Mouse (Mus musculus) thymus, postnatal 10 days (tissue): ENCODE results near the gene Polr2f.

Source experiments
- DNase-seq, 2 experiments: peaks; one replicate each; pipeline ENCODE4 v3.0.0; 2021; ENCODE audit warnings: low spot score in 2 of 2

Polr2f gene

DNA sequence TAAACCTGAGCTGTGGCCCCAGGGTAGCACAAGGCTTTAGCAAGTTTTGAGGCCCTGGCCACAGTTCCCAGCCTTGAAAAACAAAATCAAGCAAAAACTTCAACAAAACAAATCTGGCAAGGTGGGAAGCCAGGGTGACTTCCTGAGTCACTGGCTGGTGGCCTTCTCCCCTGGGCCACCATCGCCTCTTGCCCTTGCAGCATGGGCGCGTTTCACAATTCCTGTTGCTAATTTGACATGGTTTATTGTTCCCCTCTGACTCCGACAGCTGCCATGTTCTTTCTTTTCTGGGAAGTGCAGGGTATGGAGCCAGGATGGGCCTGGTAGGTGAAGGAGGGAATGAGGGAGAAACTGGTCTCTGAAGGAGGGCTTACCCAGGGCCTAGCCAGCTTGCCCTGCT lies 18.7 kb upstream of the Polr2f start:
- DNase-seq, result no peak

DNA sequence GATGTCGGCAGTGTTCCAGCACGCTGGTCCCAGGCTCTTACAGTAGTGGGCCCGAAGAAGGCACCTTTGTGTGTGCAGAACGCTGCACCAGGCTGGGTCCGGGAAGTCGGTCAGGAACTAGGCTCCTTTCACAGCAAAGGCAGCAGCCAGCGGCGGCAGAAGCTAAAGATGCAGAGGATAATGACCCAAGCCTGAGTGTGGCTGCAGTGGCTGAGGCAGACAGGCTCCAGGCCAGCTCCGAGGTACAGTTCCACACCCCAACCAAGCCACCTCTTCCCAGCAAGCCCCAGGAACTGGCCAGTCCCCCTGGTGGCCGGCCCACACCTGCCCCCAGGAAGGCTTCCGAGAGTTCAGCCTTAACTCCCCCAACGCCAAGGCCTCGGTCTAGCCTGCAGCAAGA lies 18.3 kb upstream of the Polr2f start:
- no peak for DNase-seq

DNA sequence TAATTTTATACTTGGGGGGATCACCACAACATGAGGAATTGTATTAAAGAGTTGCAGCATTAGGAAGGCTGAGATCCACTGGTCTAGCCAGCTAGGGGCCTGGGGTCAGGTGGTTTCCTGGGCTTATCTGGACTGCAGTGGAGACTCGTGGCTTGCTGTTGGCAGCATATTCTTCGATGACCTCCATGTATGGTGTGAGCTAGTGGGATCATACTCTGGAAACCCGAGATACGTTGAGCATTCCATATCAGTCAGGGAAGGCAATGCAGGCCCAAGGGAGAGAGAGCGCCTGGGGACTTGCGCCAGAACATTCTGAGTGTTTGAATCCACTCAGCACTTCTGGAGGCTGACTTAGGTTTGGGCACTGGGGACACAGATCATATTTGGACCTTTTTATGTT lies 17.1 kb upstream of the Polr2f start:
- no peak for DNase-seq

DNA sequence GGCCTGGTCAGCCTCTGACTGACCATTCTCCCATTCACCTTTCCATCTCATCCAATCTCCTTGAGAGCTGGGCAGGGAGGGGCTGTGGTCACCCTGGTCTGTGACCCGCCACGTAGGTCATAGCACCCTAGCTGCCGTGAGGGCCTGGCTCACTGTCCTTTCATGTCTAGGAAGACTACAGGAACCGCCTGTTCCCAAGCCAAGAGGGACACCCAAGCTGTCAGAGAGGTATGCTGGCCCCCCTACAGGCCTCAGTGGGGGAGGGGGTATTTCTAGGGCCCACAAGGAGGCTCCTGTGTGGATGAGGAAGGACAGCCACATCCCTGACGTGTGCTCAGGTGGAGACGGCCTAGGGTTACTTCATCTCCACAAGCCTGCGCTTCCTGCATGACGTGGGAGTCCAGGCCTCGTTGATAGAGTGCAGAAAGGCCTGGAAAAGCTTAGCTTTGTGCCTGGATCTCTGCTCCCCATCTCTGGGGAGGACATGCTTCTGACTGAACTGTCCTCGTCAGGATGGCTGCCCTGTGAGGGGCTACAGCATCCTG lies 16.4 kb upstream of the Polr2f start:
- DNase-seq, result no peak

DNA sequence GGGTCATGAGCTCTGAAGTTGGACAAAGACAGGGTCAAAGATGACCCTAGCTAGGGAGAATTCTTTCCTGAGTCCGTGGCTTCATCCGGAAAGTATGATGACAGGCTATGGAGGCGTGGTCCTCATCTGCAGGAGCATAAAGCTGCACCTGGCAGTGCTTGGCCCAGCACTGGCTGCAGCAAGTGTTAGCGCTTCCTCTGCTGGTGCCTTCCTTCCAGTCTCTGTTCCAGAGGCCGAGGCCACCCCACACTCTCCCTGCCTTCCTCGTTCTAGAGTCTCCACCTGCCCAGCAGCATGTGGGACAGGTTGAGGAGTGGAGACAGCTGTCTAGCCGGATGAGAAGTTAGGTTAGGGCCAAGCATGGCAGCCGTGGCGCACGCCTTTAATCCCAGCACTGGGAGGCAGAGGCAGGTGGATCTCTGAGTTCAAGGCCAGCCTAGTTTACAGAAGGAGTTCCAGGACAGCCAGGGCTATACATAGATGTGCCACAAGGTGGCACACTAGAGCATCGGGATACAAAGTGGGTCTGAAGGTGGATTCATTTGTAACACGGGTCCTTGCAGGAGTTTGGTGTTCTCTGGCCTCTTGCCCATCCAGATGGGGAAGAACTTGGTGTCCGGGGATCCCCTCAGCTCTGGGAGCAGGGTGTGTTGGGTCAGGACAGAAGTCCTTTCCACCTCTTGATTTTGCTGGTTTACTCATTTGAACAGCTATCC lies 14.4 kb upstream of the Polr2f start:
- peak in 1 of 2 experiments; percentile 44 for DNase-seq

DNA sequence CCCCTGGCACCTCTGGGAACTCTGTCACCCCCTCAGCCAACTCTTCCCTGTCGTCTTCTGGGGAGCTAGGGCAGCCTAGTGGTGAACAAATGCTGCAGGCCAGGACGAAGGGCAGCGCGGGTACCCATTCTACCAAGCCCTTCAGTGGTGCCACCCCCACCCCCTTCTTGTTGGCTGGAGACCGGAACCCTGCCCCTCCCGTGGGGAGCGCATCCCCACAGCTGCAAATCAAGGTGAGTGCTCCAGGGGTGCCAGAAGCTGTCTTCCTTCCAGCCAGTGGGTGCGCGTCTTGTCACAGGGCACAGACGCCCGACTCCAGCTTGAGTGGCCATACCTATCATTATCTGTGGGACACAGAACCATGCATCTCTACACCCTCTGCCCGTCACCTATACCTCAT lies 13.7 kb upstream of the Polr2f start:
- no peak for DNase-seq

DNA sequence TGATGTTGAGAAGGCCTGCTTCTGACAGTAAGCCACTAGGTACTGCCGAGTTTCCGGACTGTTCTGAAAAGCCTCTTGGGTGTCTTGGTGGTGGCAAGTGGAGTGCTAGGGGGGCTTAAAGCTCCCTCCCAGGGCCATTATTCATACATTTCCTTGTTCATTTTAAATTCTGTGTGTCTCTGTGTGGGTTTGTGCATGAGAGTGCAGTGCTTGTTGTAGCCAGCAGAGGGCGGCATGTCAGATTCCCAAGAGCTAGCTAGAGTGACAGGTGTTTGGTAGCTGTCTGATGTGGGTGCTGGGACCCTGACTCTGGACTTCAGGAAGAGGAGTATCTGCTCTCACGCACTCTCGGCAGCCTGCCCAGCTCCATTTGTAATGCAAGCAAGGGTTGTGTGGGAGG lies 12.6 kb upstream of the Polr2f start:
- DNase-seq, result no peak

DNA sequence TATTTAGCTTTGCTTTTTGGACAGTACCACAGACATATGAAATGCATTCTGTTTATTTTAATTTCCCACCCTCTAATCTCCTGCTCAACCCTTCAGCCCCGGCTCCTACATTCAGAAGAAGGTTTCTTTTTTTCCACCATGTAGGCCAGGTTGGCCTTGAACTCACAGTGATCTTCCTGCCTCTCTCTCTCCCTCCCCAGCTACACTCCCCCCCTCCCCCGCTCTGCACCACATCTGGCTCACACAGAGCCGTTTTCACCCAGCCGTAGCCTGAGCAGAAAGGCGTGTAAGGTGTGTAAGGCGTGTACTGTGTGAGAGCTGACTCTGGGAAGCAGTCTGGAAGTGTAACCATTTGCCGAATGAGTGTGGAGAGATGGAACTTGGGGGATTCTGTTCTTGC lies 11.5 kb upstream of the Polr2f start:
- DNase-seq, result no peak

DNA sequence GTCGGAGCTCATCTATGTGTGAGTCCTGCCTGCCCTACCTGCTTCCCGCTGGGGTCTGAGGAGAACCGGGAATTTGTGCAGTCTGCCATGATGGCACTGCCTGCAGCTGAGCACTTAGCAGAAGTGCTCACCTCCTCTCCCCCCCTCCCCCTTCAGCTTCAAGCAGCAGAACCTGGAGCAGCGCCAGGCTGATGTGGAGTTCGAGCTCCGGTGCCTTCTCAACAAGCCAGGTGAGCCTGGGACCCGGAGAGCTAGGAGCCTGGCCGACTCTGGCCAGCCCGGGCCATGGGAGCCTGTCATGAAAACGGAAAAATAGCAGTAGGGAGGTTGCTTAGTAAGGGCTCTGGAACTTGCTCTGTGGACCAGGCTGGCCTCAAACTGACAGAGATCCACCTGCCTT lies 10.0 kb upstream of the Polr2f start:
- DNase-seq, result no peak

DNA sequence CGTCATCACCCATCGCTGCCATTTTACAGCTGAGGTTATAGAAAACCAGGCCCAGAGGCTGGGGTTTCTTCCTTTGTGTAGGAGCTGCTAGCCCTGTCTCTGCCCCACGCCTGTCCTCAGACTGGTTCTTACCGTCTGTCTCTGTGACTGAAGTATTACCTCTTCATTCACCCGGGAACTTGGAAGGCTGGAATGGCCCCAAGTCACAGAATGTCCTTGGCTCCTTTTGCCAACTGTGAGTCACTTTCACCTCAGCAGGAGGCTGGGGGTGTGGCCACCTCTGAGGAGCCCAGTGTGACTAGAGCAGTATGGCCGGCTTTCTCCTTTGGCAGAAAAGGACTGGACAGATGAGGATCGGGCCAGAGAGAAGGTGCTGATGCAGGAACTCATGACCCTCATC lies 9.4 kb upstream of the Polr2f start:
- no peak for DNase-seq

DNA sequence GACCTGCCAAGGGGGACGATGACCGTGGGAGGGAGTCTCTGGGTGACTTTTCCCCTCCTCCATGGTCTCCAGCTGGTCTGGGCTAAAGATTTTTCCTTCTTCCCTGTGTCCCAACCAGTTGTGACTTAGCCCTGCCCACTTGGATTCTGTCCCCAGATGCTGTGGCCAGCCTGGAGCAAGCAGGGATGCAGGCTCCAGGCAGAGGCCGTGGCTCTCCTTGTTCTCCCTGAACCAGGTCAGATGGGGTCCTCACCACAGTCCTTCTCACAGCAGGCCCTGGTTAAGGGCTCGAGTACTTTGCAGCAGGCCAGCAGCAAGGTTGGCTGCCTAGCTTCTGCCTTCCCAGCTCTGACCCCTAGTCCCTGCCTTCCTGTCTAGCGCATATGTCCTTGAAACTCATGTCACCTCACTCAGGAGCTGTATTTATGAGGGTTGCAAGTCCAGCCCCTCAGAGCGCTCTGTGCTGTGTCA lies 7.6 kb upstream of the Polr2f start:
- no peak for DNase-seq

DNA sequence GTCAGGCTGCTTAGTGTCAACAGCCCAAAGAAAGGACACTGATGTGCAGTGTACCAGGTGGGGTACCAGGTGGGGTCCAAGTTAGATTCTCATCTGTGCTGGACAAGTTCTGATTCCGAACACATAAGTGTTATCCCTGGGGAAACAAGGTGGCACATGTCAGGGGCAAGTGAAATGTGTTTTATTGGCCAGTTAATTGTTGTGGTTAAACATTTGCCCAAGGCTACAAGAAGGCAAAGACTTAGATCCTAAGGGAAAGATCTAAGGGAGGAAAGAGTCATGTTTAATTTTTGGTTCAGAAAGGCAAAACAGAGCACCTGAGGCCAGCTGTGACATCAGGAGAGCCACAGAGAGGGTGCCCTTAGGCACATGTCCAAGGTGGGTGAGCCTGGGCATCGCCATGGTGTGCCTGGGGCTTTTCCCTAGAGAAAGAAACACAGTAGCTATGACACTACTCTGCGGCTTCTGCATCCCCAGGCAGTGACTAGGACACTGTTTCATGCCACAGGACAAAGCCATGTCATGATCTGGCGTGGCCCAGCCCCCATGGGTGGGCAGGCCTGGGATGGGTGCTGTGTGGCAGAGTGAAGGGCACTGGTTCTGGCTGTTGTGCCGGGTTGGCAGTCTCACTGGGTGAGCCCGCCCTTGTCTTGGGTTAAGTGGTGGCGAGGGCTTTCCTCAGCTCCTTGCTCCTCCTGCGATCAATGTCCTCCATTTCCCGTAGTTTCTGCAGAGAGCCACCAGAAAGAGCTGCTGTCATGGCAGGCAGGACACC lies 6.1 kb upstream of the Polr2f start:
- DNase-seq, result no peak

DNA sequence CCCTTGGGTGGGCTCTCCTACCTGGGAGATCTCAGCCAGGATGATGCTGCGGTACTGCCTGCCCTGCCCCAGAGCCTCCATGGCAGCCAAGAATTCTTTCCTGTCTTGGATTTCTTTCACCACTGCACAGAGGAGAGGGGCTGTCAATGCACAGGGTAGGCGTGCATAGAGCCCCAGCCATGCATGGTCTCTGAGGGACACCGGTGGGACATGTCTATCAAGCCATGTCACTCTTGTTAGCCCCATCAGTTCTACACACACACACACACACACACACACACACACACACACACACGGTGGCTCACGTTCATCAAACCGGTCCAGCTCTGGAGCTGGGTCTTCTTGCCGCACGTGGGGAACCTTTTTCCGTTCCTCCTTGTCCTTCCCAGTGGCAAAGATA lies 5.5 kb upstream of the Polr2f start:
- no peak for DNase-seq

DNA sequence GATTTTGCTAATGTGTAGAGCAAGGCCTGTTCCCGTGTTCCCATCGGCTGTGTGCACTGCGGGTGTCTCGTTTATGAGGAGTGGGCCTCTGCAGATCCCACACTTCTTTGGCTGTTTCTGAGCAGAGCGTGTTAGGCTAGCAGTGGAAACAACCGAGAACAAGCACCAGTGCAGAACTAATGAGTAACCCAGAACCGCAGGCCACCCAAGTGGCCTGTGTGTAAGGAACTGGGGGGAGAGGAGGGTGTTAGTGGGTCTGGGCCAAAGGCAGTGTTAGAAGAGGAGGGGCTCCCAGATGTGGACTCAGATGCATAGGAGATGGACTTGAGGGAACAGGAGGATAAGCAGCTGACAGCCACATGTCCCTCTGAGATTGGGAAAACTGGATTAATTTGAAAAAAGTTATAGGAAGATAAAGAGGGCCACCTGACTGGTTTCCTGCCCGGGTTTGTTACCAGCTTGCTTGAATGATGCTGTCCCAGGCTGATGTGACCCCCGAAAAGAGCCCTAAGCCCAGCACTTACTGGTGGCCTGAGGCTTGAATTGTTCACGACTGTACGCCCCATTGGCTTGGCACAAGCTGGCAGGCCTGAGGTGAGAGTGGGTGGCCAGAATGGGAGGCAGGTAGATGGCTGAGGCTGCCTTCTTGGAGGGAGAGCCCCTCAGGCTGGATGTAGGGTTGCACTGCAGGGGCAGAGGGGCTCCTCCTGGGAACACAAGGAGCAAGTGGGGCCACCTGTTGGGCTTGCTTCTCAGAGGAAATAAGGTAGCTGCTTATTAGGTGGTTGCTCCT lies 4.8 kb upstream of the Polr2f start:
- no peak for DNase-seq

DNA sequence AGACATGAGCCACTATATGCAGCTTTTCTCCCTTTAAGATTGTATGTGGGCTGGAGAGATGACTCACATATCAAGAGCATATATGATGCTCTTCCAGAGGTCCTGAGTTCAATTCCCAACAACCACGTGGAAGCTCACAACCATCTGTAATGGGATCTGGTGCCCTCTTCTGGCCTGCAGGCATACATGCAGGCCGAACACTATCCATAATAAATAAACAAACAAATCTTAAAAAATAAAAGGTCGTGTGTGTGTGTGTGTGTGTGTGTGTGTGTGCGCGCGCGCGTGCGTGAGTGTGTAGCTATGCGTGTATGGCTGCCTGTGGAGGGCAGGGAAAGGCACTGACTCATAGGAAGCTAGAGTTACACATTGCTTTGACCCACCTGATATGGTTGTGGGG lies 1.2 kb upstream of the Polr2f start:
- DNase-seq, result no peak

DNA sequence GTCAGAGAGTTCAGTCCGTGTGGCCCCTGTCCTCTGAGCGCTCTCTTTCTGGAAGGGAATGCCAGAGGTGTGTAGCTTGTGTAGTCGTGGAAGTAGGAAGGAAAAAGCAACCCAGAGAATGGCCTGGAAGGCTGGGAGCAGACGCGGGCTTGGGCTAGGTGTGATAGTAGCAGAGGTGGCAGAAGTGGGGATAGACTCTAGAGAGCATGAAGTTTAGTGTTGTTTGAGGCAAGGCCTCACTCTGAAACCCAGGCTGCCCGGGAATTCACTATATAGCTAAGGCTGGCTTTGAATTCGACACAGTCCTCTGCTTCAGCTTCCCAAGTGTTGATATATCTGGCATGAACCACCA lies 733 bp downstream of the Polr2f start:
- DNase-seq, result no peak

DNA sequence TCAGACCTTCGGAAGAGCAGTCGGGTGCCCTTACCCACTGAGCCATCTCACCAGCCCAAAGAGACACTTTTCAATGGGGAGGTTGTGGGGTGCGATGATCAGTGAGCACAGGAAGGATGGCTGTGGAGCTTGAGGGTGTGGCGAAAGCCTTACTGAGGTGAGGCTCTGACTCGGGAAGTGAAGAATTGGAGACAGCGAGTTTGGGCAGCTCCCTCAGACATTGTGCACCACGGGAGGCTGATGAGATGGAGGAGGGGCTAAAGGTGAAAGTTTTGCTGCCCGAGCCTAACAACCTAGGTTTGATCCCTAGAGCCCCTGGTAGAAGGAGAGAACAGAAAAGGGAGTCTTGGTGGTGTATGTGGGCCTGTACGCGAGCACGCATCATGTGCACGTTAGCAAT lies 2.5 kb downstream of the Polr2f start:
- no peak for DNase-seq

DNA sequence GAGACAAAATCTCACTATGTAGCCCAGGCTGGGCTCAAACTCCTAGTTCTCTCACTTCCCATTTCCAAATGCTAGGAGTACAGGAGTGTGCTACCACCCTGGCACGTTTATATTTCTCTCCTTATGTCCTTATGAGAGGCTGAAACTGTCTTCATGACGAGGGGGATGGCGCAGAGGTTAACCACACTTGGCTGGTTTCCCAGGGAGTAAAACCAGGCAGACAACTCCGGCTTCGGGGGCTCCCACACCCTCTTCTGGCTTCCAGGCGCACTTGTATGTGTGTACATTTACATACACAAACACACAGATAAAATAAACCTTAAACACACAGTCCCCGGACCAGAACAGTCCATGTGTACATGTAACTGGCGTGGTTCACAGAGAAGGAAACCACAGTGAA lies 3.2 kb downstream of the Polr2f start:
- DNase-seq, result no peak

DNA sequence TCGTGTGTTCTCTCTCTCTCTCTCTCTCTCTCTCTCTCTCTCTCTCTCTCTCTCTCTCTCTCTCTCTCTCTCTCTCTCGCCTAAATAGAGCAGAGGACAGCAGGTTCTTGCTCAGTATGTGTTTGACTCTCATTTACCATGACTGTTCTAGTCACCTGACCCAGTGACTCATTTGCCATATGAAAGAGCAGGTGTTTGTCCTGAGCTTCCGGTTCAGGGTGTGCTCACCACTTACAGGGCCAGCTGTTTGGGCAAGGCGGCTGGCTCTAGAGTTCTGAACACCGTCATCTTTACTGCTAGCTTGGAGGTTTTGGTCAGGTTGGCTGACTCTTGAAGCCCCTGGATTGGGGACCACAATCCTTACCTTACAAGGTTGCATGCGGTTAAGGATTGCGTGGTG lies 4.7 kb downstream of the Polr2f start:
- no peak for DNase-seq

DNA sequence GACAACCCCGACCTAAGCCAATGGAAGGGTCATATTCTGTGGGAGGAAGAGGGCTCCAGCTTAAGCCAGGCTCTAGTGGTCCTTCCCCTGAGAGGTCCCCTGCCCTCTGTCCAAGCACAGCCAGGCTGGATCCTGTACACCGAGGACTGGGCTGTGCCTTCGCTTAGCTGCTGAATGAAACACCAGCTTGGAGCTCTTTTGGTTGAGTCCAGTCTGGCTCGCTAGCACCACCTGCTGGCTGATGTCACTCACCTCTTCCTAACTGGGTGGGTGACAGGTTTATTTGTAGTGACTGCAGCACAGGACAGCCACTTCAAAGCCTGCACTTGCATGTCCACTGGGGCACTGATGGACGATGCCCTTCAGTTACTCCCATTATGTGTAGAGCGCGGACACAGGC lies 7.7 kb downstream of the Polr2f start:
- peak; percentile 43 to 82 for DNase-seq

DNA sequence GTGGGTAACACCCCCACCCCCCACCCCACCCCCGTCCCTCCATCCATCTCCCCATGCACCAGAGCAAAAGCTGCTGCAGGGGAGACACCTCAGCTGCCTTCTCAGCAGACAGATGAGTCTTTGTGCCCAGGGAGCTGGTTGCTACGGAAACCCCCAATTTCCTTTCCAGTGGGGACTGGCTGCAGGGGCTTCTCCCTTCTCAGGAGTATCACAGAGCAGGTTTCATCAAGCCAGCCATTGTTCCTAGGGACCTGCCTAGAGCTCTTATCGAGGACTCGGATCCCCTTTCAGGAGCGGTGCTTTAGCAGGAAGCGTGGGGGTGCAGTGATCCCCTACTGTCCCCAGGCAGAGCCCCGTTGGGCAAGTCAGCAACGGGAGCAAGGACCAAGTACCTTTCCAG lies 11.1 kb downstream of the Polr2f start:
- DNase-seq, result no peak

DNA sequence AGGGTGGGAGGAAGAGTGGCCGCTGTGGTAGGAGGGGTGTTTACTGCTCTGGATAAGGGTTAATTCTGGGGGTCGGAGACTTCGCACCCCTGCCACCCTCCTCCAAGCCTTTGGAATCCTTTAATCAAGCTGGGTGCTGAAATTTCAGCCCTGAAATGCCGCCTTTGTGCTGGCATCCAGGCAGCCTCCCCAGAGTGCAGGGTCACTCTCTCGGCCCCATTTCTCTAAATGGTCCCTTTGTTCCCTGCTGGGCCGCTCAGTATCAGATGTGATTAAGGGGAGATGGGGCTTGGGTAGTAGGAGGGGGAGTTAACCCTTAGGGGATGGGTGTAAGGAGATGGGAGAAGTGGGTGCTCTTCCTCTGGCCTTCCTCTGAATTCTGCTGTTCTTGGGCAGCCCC lies 11.9 kb downstream of the Polr2f start:
- no peak for DNase-seq

DNA sequence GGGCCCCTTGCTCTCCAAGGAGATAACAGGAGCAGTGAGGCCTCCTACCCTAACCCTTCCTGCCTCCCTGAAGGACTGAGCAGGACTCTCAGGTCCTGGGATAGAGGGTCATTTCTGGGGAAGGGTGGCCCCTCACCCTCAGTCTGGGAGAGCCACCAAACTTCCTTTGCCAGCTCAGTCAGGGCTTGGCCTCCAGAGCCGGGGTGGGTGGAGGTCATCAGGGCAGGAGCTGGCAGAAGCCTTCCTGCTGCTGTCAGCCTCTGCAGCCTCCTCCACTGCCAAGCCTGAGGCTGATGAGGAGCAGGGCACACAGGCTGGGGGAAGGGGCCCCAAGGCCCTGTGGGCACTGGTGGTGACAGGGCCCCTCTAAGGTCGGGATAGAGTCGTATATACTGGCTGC lies 14.8 kb downstream of the Polr2f start:
- no peak for DNase-seq
